Mouse (Mus musculus): ENCODE data around the gene Clcnka. TPM values are rescaled to one million over a fixed set of nuclear protein-coding genes. Genes with fewer than 3 reads are reported as not detected.

Gene Clcnka
- total and polyA plus RNA-seq, 3 experiments = not detected

DNA sequence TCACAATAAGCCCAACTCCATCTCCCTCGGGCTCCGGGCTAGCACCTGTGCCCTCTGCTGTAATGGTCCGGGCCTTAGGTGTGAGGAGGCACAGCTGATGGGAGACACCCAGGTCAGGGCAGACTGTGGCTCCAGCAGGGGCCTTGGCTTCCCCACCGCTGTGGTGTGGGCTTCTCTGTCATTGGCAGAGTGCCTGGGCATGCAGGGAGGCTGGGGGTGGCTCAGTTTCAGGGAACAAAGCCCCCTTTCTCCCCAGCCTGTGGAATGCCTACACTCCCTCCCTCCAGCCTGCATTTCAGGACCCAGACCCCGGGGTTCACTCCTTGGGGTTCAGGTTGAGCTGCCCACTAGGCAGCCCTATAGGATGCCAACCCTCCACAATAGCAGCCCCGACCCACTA is 62.3 kb downstream of the Clcnka start:
- Histone ChIP-seq H3K27me3 (ENCODE audit: control insufficient read depth in 1 of 2, insufficient read depth in 2 of 2, low read length in 2 of 2) (no peaks in the 10 kb centered on the region), H3K4me1 (ENCODE audit: control insufficient read depth in 1 of 2, insufficient read depth in 2 of 2, low read length in 2 of 2) (no peaks in the 10 kb centered on the region), H3K9ac (ENCODE audit: control insufficient read depth, low read depth, low read length, poor library complexity, severe bottlenecking) (no peak overlapping the region), H3K27ac (ENCODE audit: control insufficient read depth, low read depth, low read length) (no peak overlapping the region), H3K36me3 (ENCODE audit: control insufficient read depth in 1 of 2, insufficient read depth in 2 of 2, low read length in 2 of 2) (no peaks in the 10 kb centered on the region), H3K4me3 (ENCODE audit: control insufficient read depth in 1 of 2, insufficient read depth in 1 of 2, low read depth in 2 of 2, low read length in 2 of 2) (no peak overlapping the region), H3K9me3 (replicated peaks; ENCODE audit: insufficient read depth, low read length) (no peaks in the 10 kb centered on the region), H3K79me2 (ENCODE audit: control insufficient read depth, insufficient read depth, low read length, poor library complexity) (no peaks in the 10 kb centered on the region)
- no peak for TF ChIP-seq CTCF (IDR thresholded peaks at IDR 0.05 in 2 of 3, conservative IDR thresholded peaks at IDR 0.05 in 1 of 3; ENCODE audit: control insufficient read depth in 1 of 3, insufficient read depth in 1 of 3, low read depth in 2 of 3, low read length in 3 of 3, poor library complexity in 1 of 3, severe bottlenecking in 1 of 3)
- no peak for DNase-seq (ENCODE audit: low read depth, low spot score)

DNA sequence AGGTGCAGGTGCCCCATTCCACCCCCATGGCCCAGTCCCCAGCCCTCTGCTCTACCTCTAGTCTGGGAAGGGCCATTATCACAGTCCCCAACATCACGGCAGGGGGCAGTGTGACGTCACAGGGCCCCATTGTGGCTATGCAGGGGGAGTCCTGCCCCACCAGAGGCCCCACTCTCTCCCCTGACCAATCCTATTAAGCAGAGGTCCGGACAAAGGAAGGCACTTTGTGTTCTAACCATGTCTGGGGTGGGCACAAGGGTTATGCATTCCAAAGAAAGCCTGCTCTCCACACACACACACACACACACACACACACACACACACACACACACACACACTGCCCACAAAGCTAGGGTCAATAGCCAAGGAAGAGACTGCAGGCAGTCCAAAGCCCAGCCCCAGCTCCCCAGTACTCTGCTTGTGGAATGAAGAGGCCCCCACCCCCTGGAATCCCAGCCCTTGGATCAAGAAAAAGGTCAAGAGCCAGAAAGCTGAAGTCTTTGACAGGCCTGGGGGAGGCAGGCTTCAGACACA is 63.2 kb downstream of the Clcnka start:
- Histone ChIP-seq H3K4me1 (ENCODE audit: control insufficient read depth in 1 of 2, insufficient read depth in 2 of 2, low read length in 2 of 2) (no peaks in the 10 kb centered on the region), H3K79me2 (ENCODE audit: control insufficient read depth, insufficient read depth, low read length, poor library complexity) (no peaks in the 10 kb centered on the region), H3K9ac (ENCODE audit: control insufficient read depth, low read depth, low read length, poor library complexity, severe bottlenecking) (no peak overlapping the region), H3K27ac (ENCODE audit: control insufficient read depth, low read depth, low read length) (no peak overlapping the region), H3K4me3 (ENCODE audit: control insufficient read depth in 1 of 2, insufficient read depth in 1 of 2, low read depth in 2 of 2, low read length in 2 of 2) (no peak overlapping the region), H3K27me3 (ENCODE audit: control insufficient read depth in 1 of 2, insufficient read depth in 2 of 2, low read length in 2 of 2) (no peaks in the 10 kb centered on the region), H3K9me3 (replicated peaks; ENCODE audit: insufficient read depth, low read length) (no peaks in the 10 kb centered on the region), H3K36me3 (ENCODE audit: control insufficient read depth in 1 of 2, insufficient read depth in 2 of 2, low read length in 2 of 2) (no peaks in the 10 kb centered on the region)
- TF ChIP-seq JUND (IDR thresholded peaks at IDR 0.05; ENCODE audit: low read depth, low read length) (no peak), NRF1 (IDR thresholded peaks at IDR 0.05; ENCODE audit: insufficient read depth, low read depth, low read length, poor library complexity, severe bottlenecking) (no peak), MEF2A (IDR thresholded peaks at IDR 0.05; ENCODE audit: extremely low read depth, insufficient replicate concordance, low read depth, low read length, poor library complexity, severe bottlenecking) (no peak), ELF1 (IDR thresholded peaks at IDR 0.05; ENCODE audit: low read depth, low read length) (no peak), CTCF (IDR thresholded peaks at IDR 0.05 in 2 of 3, conservative IDR thresholded peaks at IDR 0.05 in 1 of 3; ENCODE audit: control insufficient read depth in 1 of 3, insufficient read depth in 1 of 3, low read depth in 2 of 3, low read length in 3 of 3, poor library complexity in 1 of 3, severe bottlenecking in 1 of 3) (no peak), MAZ (IDR thresholded peaks at IDR 0.05; ENCODE audit: low read depth, low read length) (no peak), ZNF384 (IDR thresholded peaks at IDR 0.05; ENCODE audit: low read depth, low read length) (no peak), POLR2AphosphoS2 (IDR thresholded peaks at IDR 0.05; ENCODE audit: low read length) (no peak), SIN3A (IDR thresholded peaks at IDR 0.05; ENCODE audit: low read length) (no peak), POLR2AphosphoS5 (IDR thresholded peaks at IDR 0.05; ENCODE audit: borderline replicate concordance, low read depth, low read length) (no peak)
- DNase-seq (ENCODE audit: low read depth, low spot score) = no peak

DNA sequence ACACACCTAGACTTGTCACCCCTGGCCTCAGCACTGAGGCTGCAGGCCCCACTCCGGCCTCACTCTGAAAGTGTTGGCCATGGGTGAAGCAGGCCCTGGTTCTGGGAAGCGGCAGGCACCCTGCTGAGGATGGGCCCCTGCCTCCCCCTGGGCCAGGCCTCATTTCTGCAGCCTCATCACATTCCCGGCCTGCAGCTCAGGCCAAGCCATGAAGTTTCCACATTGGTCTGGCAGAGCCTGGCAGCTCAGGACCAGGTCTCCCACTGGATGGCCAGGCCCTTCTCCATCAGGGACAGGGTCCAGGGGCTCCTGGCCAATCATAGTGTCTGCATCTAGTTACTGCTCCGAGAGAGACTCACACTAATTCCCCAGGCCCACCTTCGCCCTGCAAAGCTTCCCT is 63.8 kb downstream of the Clcnka start:
- H3K36me3 ChIP-seq (ENCODE audit: control insufficient read depth in 1 of 2, insufficient read depth in 2 of 2, low read length in 2 of 2) = no peaks in the 10 kb centered on the region
- H3K9ac ChIP-seq (ENCODE audit: control insufficient read depth, low read depth, low read length, poor library complexity, severe bottlenecking) = no peak overlapping the region
- DNase-seq (ENCODE audit: low read depth, low spot score) = no peak
- no peaks in the 10 kb centered on the region for H3K4me1 ChIP-seq (ENCODE audit: control insufficient read depth in 1 of 2, insufficient read depth in 2 of 2, low read length in 2 of 2)
- no peaks in the 10 kb centered on the region for H3K27me3 ChIP-seq (ENCODE audit: control insufficient read depth in 1 of 2, insufficient read depth in 2 of 2, low read length in 2 of 2)
- no peaks in the 10 kb centered on the region for H3K79me2 ChIP-seq (ENCODE audit: control insufficient read depth, insufficient read depth, low read length, poor library complexity)
- no peak for TF ChIP-seq ELF1 (IDR thresholded peaks at IDR 0.05; ENCODE audit: low read depth, low read length)
- TF ChIP-seq GATA1 (IDR thresholded peaks at IDR 0.05; ENCODE audit: low read depth, low read length) = no peak
- no peak for TF ChIP-seq EP300 (IDR thresholded peaks at IDR 0.05; ENCODE audit: low read depth in 1 of 2, low read length in 2 of 2)
- no peak for TF ChIP-seq SMC3 (IDR thresholded peaks at IDR 0.05; ENCODE audit: low read depth, low read length)
- TF ChIP-seq ZC3H11A (IDR thresholded peaks at IDR 0.05; ENCODE audit: low read depth, low read length) = no peak
- TF ChIP-seq HCFC1 (IDR thresholded peaks at IDR 0.05; ENCODE audit: low read depth, low read length) = no peak
- TF ChIP-seq POLR2AphosphoS5 (IDR thresholded peaks at IDR 0.05; ENCODE audit: borderline replicate concordance, low read depth, low read length) = no peak
- TF ChIP-seq ZNF384 (IDR thresholded peaks at IDR 0.05; ENCODE audit: low read depth, low read length) = no peak
- no peak for TF ChIP-seq E2F4 (IDR thresholded peaks at IDR 0.05; ENCODE audit: borderline replicate concordance, low read depth, low read length)
- no peak for TF ChIP-seq MAZ (IDR thresholded peaks at IDR 0.05; ENCODE audit: low read depth, low read length)
- TF ChIP-seq BHLHE40 (IDR thresholded peaks at IDR 0.05; ENCODE audit: borderline replicate concordance, low read depth, low read length) = no peak
- TF ChIP-seq TCF12 (IDR thresholded peaks at IDR 0.05; ENCODE audit: low read depth, low read length) = no peak
- TF ChIP-seq NRF1 (IDR thresholded peaks at IDR 0.05; ENCODE audit: insufficient read depth, low read depth, low read length, poor library complexity, severe bottlenecking) = no peak
- no peak for TF ChIP-seq UBTF (IDR thresholded peaks at IDR 0.05; ENCODE audit: borderline replicate concordance, insufficient read depth, low read depth, low read length)
- no peak for TF ChIP-seq POLR2AphosphoS2 (IDR thresholded peaks at IDR 0.05; ENCODE audit: low read length)
- no peak for TF ChIP-seq RCOR1 (IDR thresholded peaks at IDR 0.05; ENCODE audit: low read depth, low read length)
- H3K27ac ChIP-seq (ENCODE audit: control insufficient read depth, low read depth, low read length) = no peak overlapping the region
- no peak overlapping the region for H3K4me3 ChIP-seq (ENCODE audit: control insufficient read depth in 1 of 2, insufficient read depth in 1 of 2, low read depth in 2 of 2, low read length in 2 of 2)
- H3K9me3 ChIP-seq (replicated peaks; ENCODE audit: insufficient read depth, low read length) = no peaks in the 10 kb centered on the region

All from MEL (cell line).